Mouse (Mus musculus): ENCODE measurements around the gene Abracl.

DNA sequence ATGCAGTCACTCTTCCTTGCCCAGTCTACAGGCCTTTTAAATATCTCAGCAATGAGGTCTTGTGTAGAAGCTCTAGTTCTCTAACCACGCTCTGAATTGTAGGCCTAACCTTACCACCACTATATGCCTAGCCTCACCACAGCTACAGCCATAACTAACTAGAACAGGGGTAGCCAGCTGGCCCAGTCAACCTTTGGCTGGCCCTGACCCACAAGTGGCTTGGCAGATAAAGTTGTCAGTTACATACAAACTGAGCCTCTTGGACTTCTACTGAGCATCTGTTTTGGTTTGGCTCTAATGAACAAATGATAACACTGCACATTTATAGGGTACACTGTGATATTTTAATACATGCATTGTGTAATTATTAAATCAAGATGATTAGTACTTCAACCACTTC, 16.3 kb downstream of the Abracl start:
- no peak for TF ChIP-seq POLR2AphosphoS5 (IDR thresholded peaks at IDR 0.05; ENCODE audit: insufficient replicate concordance, low read depth, low read length)
- TF ChIP-seq CTCF (IDR thresholded peaks at IDR 0.05; ENCODE audit: low read depth, low read length): no peak
- no peak for TF ChIP-seq TAL1 (conservative IDR thresholded peaks at IDR 0.05; ENCODE audit: low read depth, low read length)

All from G1E (cell line).